Mouse (Mus musculus) liver, postnatal 0 days (tissue): ENCODE measurements around the gene Tmbim6. TPM values are rescaled to one million over a fixed set of nuclear protein-coding genes. Genes with fewer than 3 reads are reported as not detected.
A peak's percentile ranks its signal among the peaks of the same experiment; 100 is the strongest.

Experiments
- ATAC-seq: fragments of 200-750 bp; cut with Nextera tagmentation; 2 replicates; pipeline ENCODE4 v1.8.0; 2017; ENCODE audit warnings: mild to moderate bottlenecking, moderate library complexity
- DNase-seq: peaks from one replicate; pipeline ENCODE4 v3.0.0-alpha.2; 2016
- H3K27ac ChIP-seq: fragments of 300-500 bp; sonication (generic); 2 replicates; pipeline ENCODE4 v1.5.1; 2014; ENCODE audit warnings: antibody characterized with exemption, moderate library complexity, mild to moderate bottlenecking, low read depth
- H3K27me3 ChIP-seq: fragments of 300-500 bp; sonication (generic); 2 replicates; pipeline ENCODE4 v1.6.1; 2014; ENCODE audit warnings: low read length, control low read depth, mixed read lengths; ENCODE audit not compliant: insufficient read depth
- H3K36me3 ChIP-seq: fragments of 300-500 bp; sonication (generic); replicated peaks from 2 replicates; pipeline ENCODE4 v1.6.1; 2014; ENCODE audit warnings: mild to moderate bottlenecking, control low read depth, low read length, moderate library complexity, mixed read lengths; ENCODE audit not compliant: insufficient read depth
- H3K4me1 ChIP-seq: fragments of 300-500 bp; sonication (generic); 2 replicates; pipeline ENCODE4 v1.6.1; 2014; ENCODE audit warnings: antibody characterized with exemption, mild to moderate bottlenecking, control low read depth; ENCODE audit not compliant: insufficient read depth
- H3K4me2 ChIP-seq: fragments of 300-500 bp; sonication (generic); 2 replicates; pipeline ENCODE4 v1.6.1; 2014; ENCODE audit warnings: low read depth, mild to moderate bottlenecking, low read length, moderate library complexity, mixed read lengths
- H3K4me3 ChIP-seq: fragments of 300-500 bp; sonication (generic); 2 replicates; pipeline ENCODE4 v1.5.1; 2014; ENCODE audit warnings: low read depth, low read length
- H3K9ac ChIP-seq: fragments of 300-500 bp; sonication (generic); replicated peaks from 2 replicates; pipeline ENCODE4 v1.6.1; 2014; ENCODE audit warnings: mild to moderate bottlenecking, moderate library complexity
- H3K9me3 ChIP-seq: fragments of 300-500 bp; sonication (generic); 2 replicates; pipeline ENCODE4 v1.6.1; 2016; ENCODE audit warnings: mild to moderate bottlenecking, control low read depth, low read length, mixed read lengths
- CTCF ChIP-seq: sonication (generic); IDR thresholded peaks from 2 replicates; pipeline ENCODE4 v1.5.1; 2016; ENCODE audit warnings: antibody characterized with exemption, low read depth
- EP300 ChIP-seq: IDR thresholded peaks from 2 replicates; pipeline ENCODE4 v1.6.1; 2016; ENCODE audit warnings: antibody characterized with exemption, low read depth, mild to moderate bottlenecking
- WGBS: fragments of 180-500 bp; shearing (Covaris S2); extraction: QIAGEN DNeasy Blood & Tissue Kit; methylation state at CpG from one replicate; pipeline ENCODE4 v1.1.7; 2014; ENCODE audit not compliant: insufficient replicate concordance; 5-methylcytosine and 5-hydroxymethylcytosine counted together
- polyA plus RNA-seq: library from polyadenylated mRNA; unstranded; fragments of >200 nt; fragmentation: Nextera tagmentation; extraction: Ambion mirVana; gene quantifications from 2 replicates; pipeline ENCODE4 v1.2.1, GENCODE M21; 2015

The Tmbim6 gene
- polyA plus RNA-seq, 1 experiment from 2014 or later = 586 TPM

DNA sequence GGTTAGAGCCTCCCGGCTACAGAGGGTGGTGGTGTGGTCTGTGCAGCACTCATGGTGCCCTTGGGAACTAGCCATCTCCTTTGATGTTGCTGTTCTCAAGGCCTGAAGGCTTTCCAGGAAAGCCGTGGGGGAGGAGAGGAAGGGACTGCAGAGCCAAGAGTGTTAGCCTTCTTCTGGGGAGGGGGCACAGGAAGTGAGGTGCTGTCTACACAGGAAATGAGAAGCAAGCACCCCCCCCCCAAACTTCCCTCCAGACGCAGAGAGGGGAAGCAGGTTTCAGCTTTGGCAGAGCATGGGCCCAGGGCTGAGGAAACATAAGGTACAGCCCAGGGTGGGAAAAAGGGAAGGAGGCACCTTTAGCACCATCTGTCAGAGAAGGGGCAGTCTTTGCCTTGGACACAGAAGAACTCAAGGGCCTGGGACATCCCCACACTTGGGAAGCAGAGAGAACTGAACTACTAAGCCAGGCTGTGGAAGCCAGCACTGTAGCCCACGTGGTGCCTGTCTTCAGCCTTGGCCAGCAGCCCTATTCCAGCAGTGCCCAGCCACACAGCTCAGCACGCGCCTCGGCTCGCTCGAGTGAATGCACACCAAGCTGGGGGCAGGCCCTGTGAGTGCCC lies 56.6 kb downstream of the Tmbim6 start:
- Histone ChIP-seq H3K4me1 (peaks cover 15% of the 10 kb centered on the region), H3K36me3 (no peaks in the 10 kb centered on the region), H3K9ac (no peak overlapping the region), H3K4me2 (0 out of 2 replicates have a peak overlapping the region, but pooled peaks have one; percentile 18), H3K4me3 (no peak overlapping the region), H3K9me3 (no peaks in the 10 kb centered on the region), H3K27me3 (no peaks in the 10 kb centered on the region), H3K27ac (peak overlapping the region; percentile 39; the same call in 1 of the 2 replicates)
- DNase-seq = no peak
- WGBS = 25% methylated on average over 9 of the region's 9 CpGs
- ATAC-seq = peak; percentile 45; the same call in 1 of the 2 replicates
- TF ChIP-seq EP300 (no peak), CTCF (no peak)

- TF ChIP-seq EP300 (no peak), CTCF (no peak)
- Histone ChIP-seq H3K4me3 (no peak overlapping the region), H3K4me1 (peaks cover 15% of the 10 kb centered on the region), H3K4me2 (0 out of 2 replicates have a peak overlapping the region, but pooled peaks have one; percentile 18), H3K9ac (no peak overlapping the region), H3K27ac (peak overlapping the region; percentile 39; the same call in 1 of the 2 replicates), H3K36me3 (no peaks in the 10 kb centered on the region), H3K9me3 (no peaks in the 10 kb centered on the region), H3K27me3 (no peaks in the 10 kb centered on the region)
- no peak for DNase-seq
- WGBS = 37% methylated on average over 8 of the region's 8 CpGs
- peak; percentile 67 for ATAC-seq
Measured at GRCm38 (mm10) chr15:99449751-99450280, 57.1 kb downstream of the Tmbim6 start.

- Histone ChIP-seq H3K9me3 (no peaks in the 10 kb centered on the region), H3K4me1 (peaks cover 26% of the 10 kb centered on the region), H3K4me2 (no peak overlapping the region), H3K36me3 (no peaks in the 10 kb centered on the region), H3K27ac (no peak overlapping the region), H3K4me3 (no peak overlapping the region), H3K9ac (no peak overlapping the region), H3K27me3 (no peaks in the 10 kb centered on the region)
- DNase-seq (no peak), ATAC-seq (no peak)
- WGBS = 75% methylated on average over 11 of the region's 11 CpGs
- no peak for TF ChIP-seq EP300
- TF ChIP-seq CTCF = no peak
Measured at GRCm38 (mm10) chr15:99453153-99453900, 60.6 kb downstream of the Tmbim6 start.

DNA sequence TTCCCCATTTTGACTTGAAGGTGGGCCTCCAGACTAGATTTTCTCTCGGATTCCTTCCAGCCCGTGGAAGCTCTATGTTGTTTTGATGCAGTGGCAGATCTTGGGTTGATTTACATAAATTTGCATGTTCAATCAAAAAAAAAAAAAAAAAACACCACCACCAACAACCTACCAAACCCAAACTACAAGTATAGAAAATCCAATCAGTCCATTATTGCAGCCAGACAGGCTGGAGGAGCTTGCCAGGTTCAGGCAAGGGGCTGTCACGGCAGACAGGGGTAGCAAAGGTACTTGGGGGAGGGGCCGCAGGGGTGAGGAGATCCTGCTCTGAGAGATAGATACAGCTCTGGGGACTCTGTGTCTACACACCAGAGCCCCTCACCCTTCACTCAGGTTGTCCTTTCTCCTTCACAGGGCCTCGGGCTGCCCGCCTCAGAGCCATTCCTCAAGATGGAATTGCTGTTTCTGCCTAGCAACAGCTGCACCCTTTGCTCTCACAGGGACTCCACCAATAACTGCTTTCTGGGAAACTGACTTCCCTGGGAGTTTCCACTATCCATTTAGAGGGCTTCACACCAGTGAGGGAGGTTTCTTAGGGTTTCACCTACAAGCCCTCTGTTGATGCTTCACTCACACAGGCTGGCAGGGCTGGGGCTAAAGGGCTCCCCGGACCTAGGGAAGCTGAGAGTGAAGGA lies 62.0 kb downstream of the Tmbim6 start:
- no peak overlapping the region for H3K27ac ChIP-seq
- no peaks in the 10 kb centered on the region for H3K27me3 ChIP-seq
- ATAC-seq (no peak), DNase-seq (no peak)
- H3K4me3 ChIP-seq = no peak overlapping the region
- H3K4me1 ChIP-seq = peaks cover 16% of the 10 kb centered on the region
- H3K9me3 ChIP-seq = no peaks in the 10 kb centered on the region
- no peak overlapping the region for H3K9ac ChIP-seq
- no peak overlapping the region for H3K4me2 ChIP-seq
- 83% methylated on average over 7 of the region's 7 CpGs for WGBS
- TF ChIP-seq EP300 (no peak), CTCF (no peak)
- H3K36me3 ChIP-seq = no peaks in the 10 kb centered on the region

GRCm38 (mm10) chr15:99455415-99455814 lies 62.7 kb downstream of the Tmbim6 start:
- Histone ChIP-seq H3K9ac (no peak overlapping the region), H3K4me3 (no peak overlapping the region), H3K4me1 (peaks cover 11% of the 10 kb centered on the region), H3K4me2 (no peak overlapping the region), H3K36me3 (no peaks in the 10 kb centered on the region), H3K27me3 (no peaks in the 10 kb centered on the region), H3K9me3 (no peaks in the 10 kb centered on the region), H3K27ac (no peak overlapping the region)
- ATAC-seq (no peak), DNase-seq (no peak)
- 80% methylated on average over 3 of the region's 3 CpGs for WGBS
- TF ChIP-seq EP300 (no peak), CTCF (no peak)
